Mouse (Mus musculus) CH12.LX (cell line): ENCODE measurements around the gene Exoc8.

ENCODE experiments used
- CTCF ChIP-seq, 2 experiments: IDR thresholded peaks in 1 of 2; conservative IDR thresholded peaks in 1 of 2; 2 replicates each; pipeline ENCODE4 v1.5.1; 2011 to 2012; ENCODE audit warnings: low read depth in 2 of 2, low read length in 2 of 2, improper control_type of control experiment in 1 of 2, inconsistent platforms in 1 of 2, mild to moderate bottlenecking in 1 of 2, moderate library complexity in 1 of 2
- EP300 ChIP-seq: IDR thresholded peaks from 2 replicates; pipeline ENCODE4 v1.6.1; 2011; ENCODE audit warnings: low read length, improper control_type of control experiment
- MAFK ChIP-seq: IDR thresholded peaks from 2 replicates; pipeline ENCODE4 v1.6.1; 2011; ENCODE audit warnings: low read length, improper control_type of control experiment; ENCODE audit not compliant: insufficient replicate concordance

DNA sequence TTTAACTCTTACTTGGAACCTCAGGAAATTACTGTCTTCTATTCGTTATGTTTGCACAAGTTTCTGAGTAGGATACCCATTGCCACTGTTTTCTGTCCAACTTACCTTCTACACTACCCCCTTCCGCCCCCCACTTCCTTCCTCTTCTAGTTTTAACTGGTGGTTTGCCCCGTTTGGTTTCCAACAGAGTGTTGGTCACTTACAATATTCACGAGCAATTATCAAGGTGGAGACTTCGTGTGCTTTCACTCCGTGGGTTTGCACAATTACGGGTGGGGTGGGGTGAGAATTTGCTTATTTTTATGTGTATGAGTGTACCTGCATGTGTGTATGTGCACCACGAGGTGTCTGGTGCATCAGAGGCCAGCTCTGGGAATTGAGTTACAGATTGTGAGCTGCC, 33.8 kb downstream of the Exoc8 start:
- TF ChIP-seq MAFK (no peak), CTCF (conservative IDR thresholded peaks at IDR 0.05 in 1 of 2, IDR thresholded peaks at IDR 0.05 in 1 of 2; ENCODE audit: low read depth in 2 of 2, low read length in 2 of 2) (no peak; a peak in 1 of 4 replicates), EP300 (no peak)
